Mouse (Mus musculus) heart, postnatal 0 days (tissue): Measurements from ENCODE around the gene Gm3625.

Experiments used
- CTCF ChIP-seq: IDR thresholded peaks from 2 replicates; pipeline ENCODE4 v1.5.1; 2016; ENCODE audit warnings: antibody characterized with exemption, control low read depth, low read depth
- EP300 ChIP-seq: IDR thresholded peaks from 2 replicates; pipeline ENCODE4 v1.6.1; 2016; ENCODE audit warnings: antibody characterized with exemption, low read depth

GRCm38 (mm10) chr12:4547557-4547956 is 45.2 kb downstream of the Gm3625 start:
- TF ChIP-seq CTCF (no peak), EP300 (no peak)
